Mouse (Mus musculus): ENCODE results near the gene Id1. TPM values are rescaled to one million over a fixed set of nuclear protein-coding genes. Genes with fewer than 3 reads are reported as not detected.

The Id1 gene
- polyA plus RNA-seq, 1 experiment: 67.7 TPM

GRCm38 (mm10) chr2:152717652-152718051 is 18.4 kb upstream of the Id1 start:
- Histone ChIP-seq H3K27ac (ENCODE audit: insufficient read depth, low read length) (no peak overlapping the region), H3K4me3 (ENCODE audit: insufficient read depth, low read length) (no peak overlapping the region), H3K4me1 (ENCODE audit: control insufficient read depth, insufficient read depth, low read length) (no peaks in the 10 kb centered on the region)
- TF ChIP-seq POLR2A (IDR thresholded peaks at IDR 0.05; ENCODE audit: low read depth, low read length): no peak
- TF ChIP-seq CTCF (IDR thresholded peaks at IDR 0.05; ENCODE audit: borderline replicate concordance, insufficient read depth, low read length): no peak

- no peaks in the 10 kb centered on the region for H3K4me1 ChIP-seq (ENCODE audit: control insufficient read depth, insufficient read depth, low read length)
- H3K27ac ChIP-seq (ENCODE audit: insufficient read depth, low read length): no peak overlapping the region
- no peak overlapping the region for H3K4me3 ChIP-seq (ENCODE audit: insufficient read depth, low read length)
- TF ChIP-seq POLR2A (IDR thresholded peaks at IDR 0.05; ENCODE audit: low read depth, low read length) (no peak), CTCF (IDR thresholded peaks at IDR 0.05; ENCODE audit: borderline replicate concordance, insufficient read depth, low read length) (no peak)
These were observed 18.0 kb upstream of the Id1 start for GRCm38 (mm10) chr2:152718076-152718475.

GRCm38 (mm10) chr2:152723651-152724331 is 12.3 kb upstream of the Id1 start:
- Histone ChIP-seq H3K4me1 (ENCODE audit: control insufficient read depth, insufficient read depth, low read length) (no peaks in the 10 kb centered on the region), H3K4me3 (ENCODE audit: insufficient read depth, low read length) (no peak overlapping the region), H3K27ac (ENCODE audit: insufficient read depth, low read length) (no peak overlapping the region)
- TF ChIP-seq CTCF (IDR thresholded peaks at IDR 0.05; ENCODE audit: borderline replicate concordance, insufficient read depth, low read length) (no peak), POLR2A (IDR thresholded peaks at IDR 0.05; ENCODE audit: low read depth, low read length) (no peak)

DNA sequence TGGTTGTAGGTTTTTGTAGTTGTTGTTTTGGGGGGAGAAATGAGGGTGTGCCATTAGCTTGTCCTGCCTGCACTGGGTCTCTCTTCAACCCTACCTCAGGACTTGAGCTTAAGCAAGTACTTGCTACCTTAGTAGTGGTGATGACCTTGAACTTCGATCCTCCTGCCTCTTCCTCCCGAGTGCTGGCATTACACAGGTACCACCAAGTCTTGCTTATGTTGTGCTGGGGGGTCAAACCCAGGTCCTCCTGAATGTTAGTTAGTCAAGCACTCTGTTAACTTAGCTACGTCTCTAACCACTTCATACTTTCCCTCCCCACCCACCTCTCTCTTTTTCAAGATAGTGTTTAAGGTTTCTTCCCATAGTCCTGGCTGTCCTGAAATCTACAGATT is 11.7 kb upstream of the Id1 start:
- Histone ChIP-seq H3K27ac (ENCODE audit: insufficient read depth, low read length) (no peak overlapping the region), H3K4me1 (ENCODE audit: control insufficient read depth, insufficient read depth, low read length) (0 out of 2 replicates have a peak, but pooled peaks cover 3% of the 10 kb centered on the region), H3K4me3 (ENCODE audit: insufficient read depth, low read length) (no peak overlapping the region)
- TF ChIP-seq POLR2A (IDR thresholded peaks at IDR 0.05; ENCODE audit: low read depth, low read length) (no peak), CTCF (IDR thresholded peaks at IDR 0.05; ENCODE audit: borderline replicate concordance, insufficient read depth, low read length) (no peak)

GRCm38 (mm10) chr2:152725178-152725750 is 10.8 kb upstream of the Id1 start:
- TF ChIP-seq POLR2A (IDR thresholded peaks at IDR 0.05; ENCODE audit: low read depth, low read length): no peak
- TF ChIP-seq CTCF (IDR thresholded peaks at IDR 0.05; ENCODE audit: borderline replicate concordance, insufficient read depth, low read length): no peak
- Histone ChIP-seq H3K27ac (ENCODE audit: insufficient read depth, low read length) (no peak overlapping the region), H3K4me3 (ENCODE audit: insufficient read depth, low read length) (no peak overlapping the region), H3K4me1 (ENCODE audit: control insufficient read depth, insufficient read depth, low read length) (peaks cover 7% of the 10 kb centered on the region; the same call in 1 of the 2 replicates)

DNA sequence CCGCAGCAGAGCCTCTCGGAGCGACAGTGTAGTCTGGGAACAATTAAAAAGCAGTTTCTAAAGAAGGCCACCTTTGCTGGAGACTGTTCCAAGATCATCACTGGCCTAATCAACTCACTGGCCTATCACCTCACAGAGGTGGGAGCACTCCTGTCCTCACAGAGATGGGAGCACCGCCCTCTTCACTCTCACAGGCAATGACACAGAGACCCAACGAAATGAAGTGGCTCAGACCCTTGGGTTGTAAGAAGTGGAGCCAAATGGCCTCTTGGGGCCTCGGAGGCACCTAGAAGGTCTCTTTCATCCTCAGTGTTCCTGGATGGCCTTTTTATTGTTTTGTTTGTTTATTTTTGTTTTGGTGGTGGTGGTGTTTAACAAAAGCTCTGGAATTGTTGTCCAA is 9.8 kb upstream of the Id1 start:
- Histone ChIP-seq H3K4me3 (ENCODE audit: insufficient read depth, low read length) (no peak overlapping the region), H3K4me1 (ENCODE audit: control insufficient read depth, insufficient read depth, low read length) (peaks cover 7% of the 10 kb centered on the region; the same call in 1 of the 2 replicates), H3K27ac (ENCODE audit: insufficient read depth, low read length) (no peak overlapping the region)
- TF ChIP-seq CTCF (IDR thresholded peaks at IDR 0.05; ENCODE audit: borderline replicate concordance, insufficient read depth, low read length): no peak
- TF ChIP-seq POLR2A (IDR thresholded peaks at IDR 0.05; ENCODE audit: low read depth, low read length): no peak

DNA sequence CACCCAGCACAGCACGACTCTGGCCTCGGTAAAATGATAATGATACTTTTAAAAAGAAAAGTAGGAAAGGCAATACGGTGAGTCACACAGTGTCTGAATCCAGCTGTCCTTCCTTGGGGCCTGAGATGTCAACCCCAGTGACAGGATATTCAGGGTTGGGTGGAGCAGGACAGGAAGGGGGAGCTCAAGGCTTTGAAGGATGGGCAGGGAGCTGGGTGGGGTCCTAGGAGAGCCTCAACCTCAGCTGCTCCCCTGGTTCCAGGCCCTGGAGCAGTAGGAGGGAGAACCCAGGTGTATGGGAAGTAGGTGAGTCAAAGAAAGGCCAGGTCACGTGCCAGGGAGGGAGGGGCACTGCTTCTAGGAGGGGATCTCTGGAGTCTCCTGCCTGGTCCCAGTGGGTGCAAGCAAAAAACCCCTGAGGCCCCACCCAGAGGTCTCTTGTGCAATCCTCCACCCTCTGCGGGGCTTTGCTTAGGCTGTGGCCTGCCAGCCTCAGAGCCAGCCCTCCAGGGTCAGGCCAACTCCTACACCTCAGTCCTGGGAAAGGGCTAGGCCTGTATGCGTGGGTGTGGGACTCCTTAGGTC is 9.2 kb upstream of the Id1 start:
- H3K4me1 ChIP-seq (ENCODE audit: control insufficient read depth, insufficient read depth, low read length): peaks cover 7% of the 10 kb centered on the region; the same call in 1 of the 2 replicates
- no peak overlapping the region for H3K4me3 ChIP-seq (ENCODE audit: insufficient read depth, low read length)
- TF ChIP-seq CTCF (IDR thresholded peaks at IDR 0.05; ENCODE audit: borderline replicate concordance, insufficient read depth, low read length) (no peak), POLR2A (IDR thresholded peaks at IDR 0.05; ENCODE audit: low read depth, low read length) (no peak)
- no peak overlapping the region for H3K27ac ChIP-seq (ENCODE audit: insufficient read depth, low read length)

DNA sequence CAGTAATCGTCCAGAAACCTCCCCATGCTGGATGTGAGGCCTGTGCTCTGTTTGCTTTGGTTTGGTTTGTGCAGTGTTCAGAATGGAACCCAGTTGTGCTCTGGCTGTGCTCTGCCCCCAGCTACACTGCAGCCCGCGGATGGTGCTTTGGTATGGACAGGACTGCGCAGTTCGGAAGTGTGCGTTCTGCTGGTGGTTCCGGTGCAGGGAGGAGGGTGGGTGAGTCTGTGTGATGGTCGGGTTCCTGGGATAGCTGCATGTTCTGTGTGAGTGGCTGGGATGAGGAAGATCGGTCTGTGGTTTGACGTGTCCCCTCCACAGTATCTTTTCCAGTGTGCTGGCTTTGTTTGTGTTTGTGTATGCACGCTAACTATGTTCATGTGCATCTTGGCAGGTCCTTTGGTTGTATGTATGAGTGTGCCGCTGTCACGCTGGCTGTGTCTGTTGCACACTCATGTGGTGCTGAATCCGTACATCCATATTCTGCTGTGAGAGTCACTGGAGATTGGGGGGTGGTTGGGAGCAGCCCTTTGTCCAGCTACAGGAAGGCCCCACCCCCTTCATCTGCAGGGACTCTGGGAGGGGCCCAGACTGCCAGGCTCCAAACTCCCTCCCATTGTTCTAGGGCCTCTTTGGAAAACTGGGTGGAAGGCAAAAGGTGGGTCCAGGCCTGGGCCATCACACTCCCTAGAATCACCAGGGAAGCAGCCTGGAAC is 8.1 kb upstream of the Id1 start:
- no peak overlapping the region for H3K4me3 ChIP-seq (ENCODE audit: insufficient read depth, low read length)
- H3K4me1 ChIP-seq (ENCODE audit: control insufficient read depth, insufficient read depth, low read length): peaks cover 7% of the 10 kb centered on the region; the same call in 1 of the 2 replicates
- no peak for TF ChIP-seq POLR2A (IDR thresholded peaks at IDR 0.05; ENCODE audit: low read depth, low read length)
- TF ChIP-seq CTCF (IDR thresholded peaks at IDR 0.05; ENCODE audit: borderline replicate concordance, insufficient read depth, low read length): no peak
- H3K27ac ChIP-seq (ENCODE audit: insufficient read depth, low read length): no peak overlapping the region

DNA sequence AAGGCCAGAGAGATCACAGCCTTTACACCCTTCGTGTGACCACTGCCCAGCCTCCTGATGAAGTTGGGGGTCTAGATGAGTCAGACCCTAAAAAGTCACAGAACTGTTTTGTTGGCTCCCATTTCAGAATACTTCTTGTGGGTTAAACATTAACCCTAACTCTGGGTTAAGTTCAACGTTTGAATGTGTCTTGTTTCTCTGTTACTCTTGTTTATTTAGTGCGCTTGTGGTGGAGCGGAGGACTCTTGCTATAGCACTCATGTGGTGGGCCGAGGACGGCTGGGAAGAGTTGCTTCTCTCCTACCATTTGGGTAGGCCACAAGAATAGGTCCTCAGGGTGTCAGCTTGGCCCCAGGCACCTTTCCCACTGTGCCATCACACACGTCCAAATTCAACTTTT is 7.5 kb upstream of the Id1 start:
- Histone ChIP-seq H3K4me3 (ENCODE audit: insufficient read depth, low read length) (no peak overlapping the region), H3K27ac (ENCODE audit: insufficient read depth, low read length) (no peak overlapping the region), H3K4me1 (ENCODE audit: control insufficient read depth, insufficient read depth, low read length) (peaks cover 7% of the 10 kb centered on the region; the same call in 1 of the 2 replicates)
- TF ChIP-seq CTCF (IDR thresholded peaks at IDR 0.05; ENCODE audit: borderline replicate concordance, insufficient read depth, low read length): no peak
- TF ChIP-seq POLR2A (IDR thresholded peaks at IDR 0.05; ENCODE audit: low read depth, low read length): no peak

All from embryonic fibroblast, embryonic 13.5 days (primary cell).